Mouse (Mus musculus): ENCODE measurements at regions not wholly inside any gene's neighbourhood (a gene's known extent, or its start where the extent isn't known, plus 50 kb on each side); places are given as distances from the start of the nearest gene placed in this dataset.

DNA sequence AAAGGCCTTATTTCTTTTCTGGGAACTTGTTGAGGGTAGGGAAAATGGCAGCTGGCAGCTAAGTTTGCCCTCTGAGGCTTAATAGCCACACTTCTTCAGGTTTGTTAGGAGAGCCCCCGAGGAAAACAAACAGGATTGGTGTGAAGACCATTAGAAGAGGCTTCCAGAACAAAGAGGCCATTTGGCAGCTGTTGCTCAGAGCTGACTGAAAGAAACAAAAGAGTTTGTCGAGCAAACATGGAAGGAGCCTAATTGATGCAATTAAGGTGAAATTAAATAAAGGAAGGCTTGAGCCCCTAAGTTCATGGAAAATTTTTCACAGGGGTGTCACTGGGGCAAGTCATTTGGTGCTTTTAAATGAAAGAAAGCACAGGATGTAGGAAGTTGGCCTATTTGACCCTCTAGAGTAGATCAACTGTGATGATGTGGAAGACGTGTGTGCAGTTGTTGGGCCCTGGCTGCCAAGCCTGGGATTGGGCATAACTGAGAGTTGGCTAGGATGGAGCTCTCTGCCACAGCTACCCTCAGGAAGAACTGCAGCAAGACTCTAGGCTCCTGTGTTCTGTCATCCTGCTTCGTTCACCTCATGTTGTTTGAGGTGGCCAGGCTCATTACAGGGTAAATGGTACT is 106.9 kb downstream of the Apip start:
- TF ChIP-seq POLR2A (IDR thresholded peaks at IDR 0.05; ENCODE audit: borderline replicate concordance, extremely low read depth, insufficient read depth, insufficient read length, poor library complexity, severe bottlenecking) (no peak), CTCF (IDR thresholded peaks at IDR 0.05; ENCODE audit: borderline replicate concordance, extremely low read depth, insufficient read depth, insufficient read length) (no peak)
